Mouse (Mus musculus): Measurements from ENCODE around the gene Cdc42ep5.
A peak's percentile ranks its signal among the peaks of the same experiment; 100 is the strongest.

The Cdc42ep5 gene

GRCm38 (mm10) chr7:4145552-4146190 lies 19.0 kb downstream of the Cdc42ep5 start:
- DNase-seq (ENCODE audit: low spot score) = peak; percentile 71

DNA sequence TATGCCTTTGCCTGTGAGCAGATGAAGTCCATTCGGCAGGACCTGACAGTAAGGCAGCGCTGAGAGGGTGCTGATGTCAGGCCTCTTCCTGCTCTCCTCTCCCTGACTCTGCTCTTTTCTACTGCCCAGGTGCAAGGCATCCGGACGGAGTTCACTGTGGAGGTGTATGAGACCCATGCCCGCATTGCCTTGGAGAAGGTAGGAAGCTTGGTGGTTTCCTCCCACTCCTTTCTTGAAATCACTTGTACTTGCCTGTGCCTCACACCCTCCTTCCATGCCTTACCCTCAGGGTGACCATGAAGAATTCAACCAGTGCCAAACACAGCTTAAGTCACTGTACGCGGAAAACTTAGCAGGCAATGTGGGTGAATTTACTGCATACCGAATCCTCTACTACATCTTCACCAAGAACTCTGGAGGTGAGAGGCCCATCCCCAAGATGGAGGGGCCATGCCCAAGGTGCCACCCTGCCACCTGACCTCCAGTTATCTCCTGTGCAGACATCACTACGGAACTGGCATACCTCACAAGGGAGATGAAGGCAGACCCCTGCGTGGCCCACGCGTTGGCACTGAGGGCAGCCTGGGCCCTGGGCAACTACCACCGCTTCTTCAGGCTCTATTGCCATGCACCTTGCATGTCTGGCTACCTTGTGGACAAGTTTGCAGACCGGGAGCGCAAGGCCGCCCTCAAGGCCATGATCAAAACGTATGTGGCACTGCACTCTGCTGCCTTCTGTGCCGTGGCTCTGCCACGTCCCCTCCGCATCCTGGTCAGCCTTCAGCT lies 19.7 kb downstream of the Cdc42ep5 start:
- no peak for DNase-seq (ENCODE audit: low spot score)

DNA sequence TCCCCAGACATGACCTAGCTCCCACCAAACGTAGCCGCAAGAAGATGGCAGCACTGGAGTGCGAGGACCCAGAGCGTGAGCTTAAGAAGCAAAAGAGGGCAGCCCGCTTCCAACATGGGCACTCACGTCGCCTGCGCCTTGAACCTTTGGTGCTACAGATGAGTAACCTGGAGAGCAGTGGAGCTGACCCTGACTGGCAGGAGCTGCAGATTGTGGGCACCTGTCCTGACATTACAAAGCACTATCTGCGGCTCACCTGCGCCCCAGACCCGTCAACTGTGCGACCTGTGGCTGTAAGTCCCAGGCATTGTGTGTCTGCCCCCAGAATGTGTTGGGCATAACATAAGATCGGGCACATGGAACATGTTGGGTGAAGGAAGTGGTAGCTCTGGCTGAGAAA lies 20.6 kb downstream of the Cdc42ep5 start:
- no peak for DNase-seq (ENCODE audit: low spot score)

- DNase-seq (ENCODE audit: low spot score) = no peak
These were observed 21.2 kb downstream of the Cdc42ep5 start for GRCm38 (mm10) chr7:4143506-4143905.

GRCm38 (mm10) chr7:4142796-4143445 lies 21.7 kb downstream of the Cdc42ep5 start:
- DNase-seq (ENCODE audit: low spot score) = no peak

- no peak for DNase-seq (ENCODE audit: low spot score)
These were observed 22.9 kb downstream of the Cdc42ep5 start for GRCm38 (mm10) chr7:4141648-4142325.

- no peak for DNase-seq (ENCODE audit: low spot score)
These were observed 25.3 kb downstream of the Cdc42ep5 start for GRCm38 (mm10) chr7:4139391-4139790.

DNA sequence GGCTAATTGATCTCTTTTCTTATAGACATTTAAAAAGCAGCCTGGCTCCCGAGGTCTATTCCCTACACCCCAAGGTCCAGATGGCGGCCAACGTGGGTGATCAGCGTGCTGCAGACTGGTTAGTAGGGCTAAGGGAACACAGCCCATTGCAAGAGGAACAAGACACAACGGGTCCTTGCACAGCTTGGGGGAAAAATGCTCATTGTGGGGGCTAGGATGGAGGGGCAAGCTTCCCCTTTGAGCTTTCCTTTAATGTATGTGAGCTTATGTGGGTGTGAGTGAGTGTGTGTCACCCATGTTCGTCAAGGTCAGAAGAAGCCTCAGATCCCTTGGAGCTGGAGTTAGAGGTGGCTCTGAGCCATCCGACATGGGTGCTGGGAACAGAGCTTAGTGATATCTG lies 26.0 kb downstream of the Cdc42ep5 start:
- DNase-seq (ENCODE audit: low spot score) = no peak

GRCm38 (mm10) chr7:4138181-4138580 lies 26.5 kb downstream of the Cdc42ep5 start:
- DNase-seq (ENCODE audit: low spot score) = no peak

GRCm38 (mm10) chr7:4137746-4138145 lies 26.9 kb downstream of the Cdc42ep5 start:
- DNase-seq (ENCODE audit: low spot score) = no peak

GRCm38 (mm10) chr7:4136771-4137531 lies 27.7 kb downstream of the Cdc42ep5 start, which contains the start of gene Leng8:
Gene Leng8, plus strand, starts transcription at chr7:4137039.
- peak; percentile 97 for DNase-seq (ENCODE audit: low spot score)

- no peak for DNase-seq (ENCODE audit: low spot score)
These were observed 28.3 kb downstream of the Cdc42ep5 start for GRCm38 (mm10) chr7:4136404-4136770.

- no peak for DNase-seq (ENCODE audit: low spot score)
These were observed 29.7 kb downstream of the Cdc42ep5 start for GRCm38 (mm10) chr7:4134911-4135310.

GRCm38 (mm10) chr7:4132998-4133397 lies 31.7 kb downstream of the Cdc42ep5 start:
- no peak for DNase-seq (ENCODE audit: low spot score)

GRCm38 (mm10) chr7:4132581-4132980 lies 32.1 kb downstream of the Cdc42ep5 start:
- DNase-seq (ENCODE audit: low spot score) = no peak

DNA sequence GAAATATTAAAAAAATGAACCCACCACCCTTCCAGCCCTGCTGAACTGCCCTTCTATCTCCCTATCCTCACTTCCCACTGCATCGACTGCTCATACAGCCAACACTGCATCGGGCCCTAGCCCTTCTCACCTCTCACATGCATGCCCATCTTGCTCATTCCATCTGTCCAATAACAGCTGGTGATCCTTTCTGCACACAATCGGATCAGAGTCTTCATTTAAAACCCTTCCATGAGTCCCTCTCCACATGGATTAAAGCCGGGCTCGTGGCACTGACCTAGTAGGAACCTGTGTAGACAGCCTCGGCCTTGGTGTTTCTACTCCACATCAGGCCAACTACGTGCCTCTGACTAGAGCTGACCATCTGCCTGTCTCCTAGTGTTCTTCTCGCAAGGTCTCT lies 32.7 kb downstream of the Cdc42ep5 start:
- no peak for DNase-seq (ENCODE audit: low spot score)

DNA sequence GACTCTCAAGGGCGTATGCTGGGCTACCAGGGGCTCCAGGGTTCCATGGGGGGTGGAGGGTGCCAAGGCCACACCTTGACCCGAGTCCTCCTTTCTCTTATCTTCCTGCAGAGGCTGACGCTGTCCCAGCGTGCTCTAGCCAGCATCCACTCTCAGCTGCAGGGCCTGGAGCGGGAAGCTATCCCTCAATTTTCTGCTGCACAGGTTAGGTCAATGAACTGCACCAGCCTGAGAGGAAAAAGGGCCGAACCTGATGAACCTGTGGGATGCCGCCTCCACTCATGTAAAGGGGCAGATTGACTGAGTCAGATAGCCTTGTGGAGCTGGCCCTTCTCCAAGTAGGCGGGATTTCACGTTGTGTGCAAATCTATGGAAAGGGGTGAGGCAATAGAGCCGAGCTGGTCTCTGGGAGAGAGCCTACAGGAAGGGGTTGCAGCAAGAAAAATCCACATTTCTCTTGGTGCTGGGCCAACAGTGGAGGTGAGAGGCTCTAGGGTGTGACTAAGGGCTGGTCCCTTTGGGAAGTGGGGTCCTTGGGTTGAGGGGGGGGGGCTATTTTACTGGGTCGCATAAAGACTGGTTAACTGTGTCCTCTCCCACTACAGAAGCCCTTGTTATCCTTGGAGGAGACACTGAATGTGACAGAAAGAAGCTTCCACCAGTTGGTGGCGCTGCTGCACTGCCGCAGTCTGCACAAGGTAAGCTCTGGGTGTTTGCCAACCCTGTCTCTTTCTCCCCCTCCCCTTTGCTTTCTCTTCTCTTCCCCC lies 33.8 kb downstream of the Cdc42ep5 start:
- DNase-seq (ENCODE audit: low spot score) = peak; percentile 86

DNA sequence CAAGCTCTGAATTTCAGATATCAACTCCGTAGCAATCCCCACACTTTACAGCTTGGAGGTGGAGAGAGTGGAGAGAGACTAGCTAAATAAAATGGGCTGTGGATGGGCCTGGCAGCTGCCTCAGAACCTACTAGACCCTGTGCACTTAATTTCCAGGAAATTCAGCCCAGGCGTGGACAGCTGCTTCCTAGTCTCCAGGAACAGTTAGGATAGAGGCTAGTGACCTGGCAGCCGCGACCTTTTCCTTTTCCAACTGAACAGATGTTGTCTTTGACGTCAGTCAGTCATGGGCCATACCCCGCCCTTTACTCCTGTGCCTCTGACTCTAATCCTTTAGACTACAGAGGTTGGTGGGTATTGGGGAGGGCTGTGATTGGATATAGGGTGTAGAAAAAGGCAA lies 35.8 kb downstream of the Cdc42ep5 start:
- DNase-seq (ENCODE audit: low spot score) = no peak

DNA sequence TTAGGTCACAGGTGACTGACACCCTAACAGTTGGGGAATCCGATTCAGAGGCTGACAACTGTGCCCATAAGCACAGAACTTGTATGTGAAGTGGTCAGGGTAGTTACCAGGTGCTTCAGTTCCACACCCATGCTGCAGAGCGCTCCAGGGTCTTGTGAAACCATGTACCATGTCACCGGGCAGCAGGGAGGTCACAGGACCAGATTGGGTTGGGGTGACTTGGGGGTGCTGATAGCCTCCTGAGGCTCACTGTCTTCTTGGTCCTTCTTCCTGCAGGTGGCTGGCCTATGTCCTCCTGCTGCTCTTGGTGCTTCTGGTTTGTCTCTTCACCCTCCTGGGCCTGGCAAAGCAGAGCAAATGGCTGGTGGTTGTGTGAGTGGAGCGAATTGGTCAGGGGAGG lies 36.8 kb downstream of the Cdc42ep5 start:
- no peak for DNase-seq (ENCODE audit: low spot score)

- no peak for DNase-seq (ENCODE audit: low spot score)
These were observed 37.5 kb downstream of the Cdc42ep5 start for GRCm38 (mm10) chr7:4126992-4127785.

All from MN1 (cell line).